Mouse (Mus musculus): Measurements from ENCODE around the gene Ensa. TPM values are rescaled to one million over a fixed set of nuclear protein-coding genes. Genes with fewer than 3 reads are reported as not detected.
"Not testable (repeated sequence)": the region's sequence is repeated elsewhere in the genome, so short reads cannot be mapped to it uniquely, and the experiment has no call there.

The Ensa gene
- polyA plus RNA-seq (2015; fragmentation: Nextera tagmentation; extraction: Ambion mirVana): 73.4 and 74.7 TPM in 2 replicates

DNA sequence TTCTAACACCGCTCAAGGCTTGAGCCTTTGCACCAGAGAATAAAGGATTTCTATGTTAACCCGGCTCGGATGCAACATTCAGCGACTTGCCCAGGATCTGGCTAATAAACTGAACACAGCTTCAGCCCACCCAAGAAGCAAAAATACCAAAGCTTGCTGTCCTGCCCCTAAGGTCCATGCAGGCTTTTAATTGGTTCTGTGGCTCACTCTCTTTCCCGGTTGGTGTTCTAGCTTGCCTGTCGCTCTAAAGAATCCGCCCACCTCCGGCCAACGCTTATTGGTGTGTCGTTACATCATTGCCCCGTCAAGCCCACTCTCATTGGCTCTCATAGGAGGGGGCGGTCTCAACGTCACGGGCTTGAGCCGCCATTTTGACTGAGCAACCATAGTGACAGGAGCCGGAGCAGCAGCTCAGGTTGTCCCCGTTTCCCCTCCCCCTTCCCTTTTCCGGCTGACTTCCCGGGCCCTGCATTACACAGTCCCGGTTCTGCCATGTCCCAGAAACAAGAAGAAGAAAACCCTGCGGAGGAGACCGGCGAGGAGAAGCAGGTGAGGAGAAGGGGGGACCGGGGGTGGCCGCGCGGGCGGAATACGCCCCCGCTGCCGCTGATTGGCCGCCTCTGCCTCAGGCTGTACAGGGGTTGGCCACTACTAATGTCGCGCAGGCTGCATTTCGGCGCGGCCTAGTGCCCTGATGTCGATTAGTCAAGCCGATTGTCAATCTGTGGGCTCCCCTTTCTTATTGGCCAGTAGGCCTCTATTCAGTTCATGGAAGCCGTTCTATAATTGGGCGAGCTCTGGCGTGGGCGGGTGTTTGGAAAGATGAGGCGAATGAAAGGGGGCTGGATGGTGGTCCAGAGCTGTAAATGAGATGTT is at the start of gene Ensa:
Ensa (plus strand) TSS at position 366 of the 876 bp plus-strand sequence.
- Histone ChIP-seq H3K27me3 (no peaks in the 10 kb centered on the region), H3K27ac (peak within 1 kb of the TSS; percentile 91), H3K4me3 (peak within 1 kb of the TSS; percentile 72), H3K4me2 (peak within 1 kb of the TSS; percentile 65), H3K36me3 (peaks cover 38% of the 10 kb centered on the region), H3K9me3 (no peaks in the 10 kb centered on the region), H3K4me1 (peaks cover 9% of the 10 kb centered on the region), H3K9ac (peak within 1 kb of the TSS; percentile 47)
- under 1% methylated on average over 44 of the region's 44 CpGs for WGBS
- peak; percentile 99 for ATAC-seq (ENCODE audit: insufficient number of reproducible peaks, low FRiP score, low TSS enrichment, low read depth)

DNA sequence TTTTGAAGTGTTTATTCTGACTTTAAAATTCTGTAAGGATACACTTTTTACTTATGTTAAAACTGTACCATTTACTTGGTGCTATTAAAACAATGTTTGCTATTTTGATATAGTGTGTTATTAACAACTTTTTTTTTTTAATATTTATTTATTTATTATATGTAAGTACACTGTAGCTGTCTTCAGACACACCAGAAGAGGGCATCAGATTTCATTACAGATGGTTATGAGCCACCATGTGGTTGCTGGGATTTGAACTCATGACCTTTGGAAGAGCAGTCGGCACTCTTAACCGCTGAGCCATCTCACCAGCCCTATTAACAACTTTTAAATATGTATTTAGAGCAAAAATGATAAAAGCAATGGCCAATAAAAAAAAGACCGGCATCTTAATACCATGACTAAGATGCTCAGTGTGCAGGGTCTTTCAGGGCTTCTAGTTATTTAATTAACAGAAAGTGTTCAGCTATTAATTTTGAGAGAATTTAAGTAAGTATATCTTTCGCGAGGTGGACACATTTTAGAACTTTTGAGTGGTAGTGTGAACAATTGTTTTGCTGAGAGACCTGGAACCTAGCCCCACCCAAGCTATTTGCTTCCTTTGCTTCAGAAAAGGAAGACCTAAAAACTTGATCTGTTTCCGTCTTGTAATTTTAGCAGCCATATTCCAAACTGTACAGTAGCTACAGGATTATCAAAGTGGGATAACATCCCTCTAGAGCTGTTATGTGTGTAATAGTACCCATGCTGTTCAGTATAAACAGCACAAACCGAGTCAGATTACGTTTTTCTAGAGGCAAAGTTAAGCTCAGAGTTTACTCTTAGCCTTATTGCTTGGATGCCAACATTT is 36.8 kb upstream of the Ensa start:
- H3K27ac ChIP-seq: no peak overlapping the region
- no peak overlapping the region for H3K9ac ChIP-seq
- WGBS: 47% methylated on average over 8 of the region's 8 CpGs
- H3K27me3 ChIP-seq: no peaks in the 10 kb centered on the region
- peaks cover 5% of the 10 kb centered on the region; the same call in 1 of the 2 replicates for H3K4me1 ChIP-seq
- peak; percentile 10; the same call in 1 of the 2 replicates for ATAC-seq (ENCODE audit: insufficient number of reproducible peaks, low FRiP score, low TSS enrichment, low read depth)
- H3K4me3 ChIP-seq: peak overlapping the region; percentile 74
- peaks cover 9% of the 10 kb centered on the region; the same call in 1 of the 2 replicates for H3K36me3 ChIP-seq
- H3K4me2 ChIP-seq: peak overlapping the region; percentile 59
- no peaks in the 10 kb centered on the region for H3K9me3 ChIP-seq

DNA sequence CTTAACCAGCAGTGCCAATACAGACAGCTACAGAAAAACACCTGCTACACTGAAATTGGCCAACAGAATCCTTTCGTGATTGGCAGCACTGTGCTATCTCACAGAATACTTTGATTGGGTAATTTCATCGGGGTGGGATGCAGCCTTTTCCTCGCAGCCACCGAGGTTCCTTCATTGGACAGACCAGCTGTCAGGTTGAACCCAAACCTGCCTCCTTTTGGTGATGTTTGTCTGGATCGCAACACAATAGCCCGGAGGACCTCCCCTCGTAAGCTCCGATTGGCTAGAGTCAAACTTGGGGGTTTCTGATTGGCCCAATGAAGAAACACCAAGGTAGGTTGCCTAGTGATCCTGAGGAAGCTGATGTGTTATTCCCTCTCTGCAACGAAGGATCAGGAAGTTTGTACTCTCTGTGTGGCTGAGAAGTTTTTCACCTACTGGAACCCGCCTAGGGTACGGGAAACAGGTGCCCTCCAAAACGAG is 36.1 kb upstream of the Ensa start, which contains the start of gene Golph3l:
Golph3l (plus strand) TSS at position 331 of the 483 bp plus-strand sequence.
- peaks cover 14% of the 10 kb centered on the region; the same call in 1 of the 2 replicates for H3K36me3 ChIP-seq
- peak within 1 kb of the TSS; percentile 55 for H3K9ac ChIP-seq
- under 1% methylated on average over 12 of the region's 12 CpGs for WGBS
- peaks cover 5% of the 10 kb centered on the region; the same call in 1 of the 2 replicates for H3K4me1 ChIP-seq
- H3K27ac ChIP-seq: peak within 1 kb of the TSS; percentile 85
- no peaks in the 10 kb centered on the region for H3K9me3 ChIP-seq
- H3K4me3 ChIP-seq: peak within 1 kb of the TSS; percentile 74
- peak within 1 kb of the TSS; percentile 59 for H3K4me2 ChIP-seq
- ATAC-seq (ENCODE audit: insufficient number of reproducible peaks, low FRiP score, low TSS enrichment, low read depth): peak; percentile 100
- no peaks in the 10 kb centered on the region for H3K27me3 ChIP-seq

DNA sequence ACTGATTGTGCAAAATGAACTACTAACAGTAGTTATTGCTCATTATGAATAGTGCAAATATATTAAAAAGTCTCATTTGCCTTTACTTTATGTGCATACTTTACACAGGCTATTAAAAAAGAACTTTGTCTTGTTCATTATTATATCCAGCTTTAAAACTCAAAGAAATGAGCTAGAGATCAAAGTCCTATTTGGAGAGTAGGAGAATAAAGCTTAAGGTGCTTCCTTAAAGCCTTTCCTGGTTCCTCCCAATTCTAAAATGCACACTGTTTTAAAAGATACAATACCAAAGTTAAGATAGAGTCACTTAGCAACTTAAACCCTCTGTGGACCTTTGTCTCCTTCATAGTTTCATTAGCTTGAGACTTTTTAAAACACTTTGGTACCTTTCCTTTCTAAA is 26.1 kb upstream of the Ensa start:
- H3K4me3 ChIP-seq: no peak overlapping the region
- no peak for ATAC-seq (ENCODE audit: insufficient number of reproducible peaks, low FRiP score, low TSS enrichment, low read depth)
- no peak overlapping the region for H3K27ac ChIP-seq
- no peaks in the 10 kb centered on the region for H3K4me1 ChIP-seq
- no peaks in the 10 kb centered on the region for H3K9me3 ChIP-seq
- peaks cover 23% of the 10 kb centered on the region for H3K36me3 ChIP-seq
- H3K9ac ChIP-seq: no peak overlapping the region
- no peaks in the 10 kb centered on the region for H3K27me3 ChIP-seq
- no peak overlapping the region for H3K4me2 ChIP-seq

DNA sequence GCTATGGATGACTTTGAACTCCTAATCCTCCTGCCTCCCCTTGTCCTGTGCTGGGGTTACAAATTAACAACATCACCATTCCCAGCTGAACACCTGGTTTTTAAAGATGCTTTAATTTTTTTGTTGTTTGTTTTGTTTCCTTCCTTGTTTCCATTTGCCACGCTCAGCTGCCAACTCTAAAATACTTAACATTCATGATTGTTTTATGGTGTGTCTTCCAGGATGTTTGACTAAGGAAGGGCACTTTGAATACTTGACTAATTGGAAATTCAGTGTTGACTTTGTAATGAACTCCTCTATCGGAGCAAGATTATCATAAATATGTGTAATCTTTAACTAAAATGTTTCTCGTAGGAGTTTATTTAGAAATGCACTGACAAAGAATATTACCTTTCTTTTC is 23.5 kb upstream of the Ensa start:
- Histone ChIP-seq H3K4me1 (no peaks in the 10 kb centered on the region), H3K4me3 (no peak overlapping the region), H3K9ac (no peak overlapping the region), H3K36me3 (peaks cover 14% of the 10 kb centered on the region; the same call in 1 of the 2 replicates), H3K27ac (no peak overlapping the region), H3K9me3 (no peaks in the 10 kb centered on the region), H3K4me2 (no peak overlapping the region), H3K27me3 (no peaks in the 10 kb centered on the region)
- WGBS: 85% methylated on average over 3 of the region's 3 CpGs
- no peak for ATAC-seq (ENCODE audit: insufficient number of reproducible peaks, low FRiP score, low TSS enrichment, low read depth)

DNA sequence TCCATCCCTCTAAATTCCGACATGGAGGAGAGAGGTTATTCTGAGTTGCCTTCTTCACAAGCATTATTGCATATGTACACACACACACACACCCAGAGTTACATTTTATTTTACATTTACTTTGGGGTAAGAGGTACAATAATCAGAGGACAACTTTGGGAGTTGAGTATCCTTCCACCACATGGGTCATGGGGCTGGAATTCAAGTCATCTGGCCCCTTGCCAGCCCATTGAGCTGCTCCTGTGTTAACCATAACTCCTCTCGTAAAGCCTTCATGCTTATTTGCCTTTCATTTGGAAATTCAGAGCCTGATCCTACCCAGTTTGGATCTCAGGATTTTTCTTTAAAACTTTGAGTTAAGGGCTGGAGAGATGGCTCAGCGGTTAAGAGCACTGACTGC is 18.7 kb upstream of the Ensa start:
- Histone ChIP-seq H3K4me2 (no peak overlapping the region), H3K36me3 (peaks cover 35% of the 10 kb centered on the region), H3K27me3 (no peaks in the 10 kb centered on the region), H3K27ac (no peak overlapping the region), H3K9me3 (no peaks in the 10 kb centered on the region), H3K9ac (no peak overlapping the region), H3K4me1 (no peaks in the 10 kb centered on the region), H3K4me3 (no peak overlapping the region)
- ATAC-seq (ENCODE audit: insufficient number of reproducible peaks, low FRiP score, low TSS enrichment, low read depth): no peak
- 79% methylated on average over 3 of the region's 3 CpGs for WGBS

DNA sequence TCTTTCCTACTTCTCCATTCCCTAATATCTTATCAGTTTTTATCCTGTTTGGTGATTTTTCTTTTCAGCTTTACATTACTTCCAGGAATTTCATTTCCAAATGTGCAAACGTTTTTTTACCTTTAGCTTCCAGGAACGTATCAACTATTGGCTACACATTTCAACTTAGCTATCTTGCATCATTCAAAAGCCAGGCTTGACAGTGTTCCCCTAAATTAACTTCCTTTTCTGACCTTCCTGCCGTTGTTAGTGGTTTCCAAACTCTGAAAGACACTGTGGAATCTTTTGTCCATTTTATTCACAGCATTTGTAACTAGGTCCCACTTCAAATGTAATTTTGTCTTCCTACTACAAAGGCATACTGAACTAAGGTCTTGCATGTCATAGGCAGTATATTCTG is 15.6 kb upstream of the Ensa start:
- H3K36me3 ChIP-seq: peaks cover 33% of the 10 kb centered on the region
- no peak overlapping the region for H3K4me2 ChIP-seq
- no peaks in the 10 kb centered on the region for H3K27me3 ChIP-seq
- H3K4me1 ChIP-seq: no peaks in the 10 kb centered on the region
- H3K27ac ChIP-seq: no peak overlapping the region
- no peak overlapping the region for H3K9ac ChIP-seq
- H3K9me3 ChIP-seq: no peaks in the 10 kb centered on the region
- H3K4me3 ChIP-seq: no peak overlapping the region
- ATAC-seq (ENCODE audit: insufficient number of reproducible peaks, low FRiP score, low TSS enrichment, low read depth): no peak
- 74% methylated on average over 3 of the region's 3 CpGs for WGBS

DNA sequence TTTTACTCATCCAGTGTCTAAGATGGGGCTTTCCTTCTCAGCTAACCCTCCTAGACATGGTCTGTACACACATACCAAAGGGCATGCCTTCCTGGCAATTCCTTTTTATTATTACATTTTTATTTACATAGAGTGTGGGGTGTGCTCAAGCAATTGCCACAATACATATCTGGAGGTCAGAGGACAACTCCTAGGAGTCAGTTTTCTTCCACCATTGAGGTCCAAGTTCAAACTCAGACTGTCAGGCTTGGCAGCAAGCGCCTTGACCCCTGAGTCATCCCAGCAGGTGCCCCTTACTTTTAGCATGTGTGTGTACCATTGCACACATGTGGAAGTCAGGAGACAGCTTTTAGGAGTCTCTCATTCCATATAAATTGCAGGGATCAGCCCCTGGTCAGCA is 10.8 kb upstream of the Ensa start:
- no peak overlapping the region for H3K9ac ChIP-seq
- H3K4me2 ChIP-seq: no peak overlapping the region
- no peaks in the 10 kb centered on the region for H3K27me3 ChIP-seq
- H3K36me3 ChIP-seq: peaks cover 44% of the 10 kb centered on the region
- H3K27ac ChIP-seq: no peak overlapping the region
- H3K4me1 ChIP-seq: no peaks in the 10 kb centered on the region
- no peaks in the 10 kb centered on the region for H3K9me3 ChIP-seq
- H3K4me3 ChIP-seq: no peak overlapping the region
- ATAC-seq (ENCODE audit: insufficient number of reproducible peaks, low FRiP score, low TSS enrichment, low read depth): no peak
- WGBS: 95% methylated on average over 1 of the region's 1 CpGs

DNA sequence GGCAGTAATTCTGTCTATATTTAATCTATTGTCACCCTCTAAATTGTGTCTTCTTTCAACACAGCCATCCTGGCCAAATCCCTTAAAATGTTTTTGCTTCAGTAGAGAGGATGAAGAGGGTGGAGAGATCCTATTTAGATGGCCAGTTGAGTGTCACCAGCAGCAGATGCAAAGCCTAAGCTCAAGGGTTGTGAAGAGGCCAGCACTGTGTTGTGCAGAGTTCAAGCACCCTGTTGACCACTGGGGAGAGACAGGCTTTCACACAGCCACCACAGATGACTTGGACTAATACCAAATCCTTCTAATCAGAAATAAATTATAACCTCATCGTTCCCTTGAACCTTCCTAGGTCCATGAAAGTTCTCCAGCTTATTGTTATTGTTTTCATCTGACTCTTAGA is 6.3 kb upstream of the Ensa start:
- Histone ChIP-seq H3K9me3 (no peaks in the 10 kb centered on the region), H3K4me1 (peaks cover 1% of the 10 kb centered on the region; the same call in 1 of the 2 replicates), H3K4me2 (no peak overlapping the region), H3K27me3 (no peaks in the 10 kb centered on the region), H3K27ac (no peak overlapping the region), H3K36me3 (peaks cover 43% of the 10 kb centered on the region), H3K9ac (no peak overlapping the region), H3K4me3 (no peak overlapping the region)
- WGBS: 79% methylated on average over 1 of the region's 1 CpGs
- ATAC-seq (ENCODE audit: insufficient number of reproducible peaks, low FRiP score, low TSS enrichment, low read depth): no peak

DNA sequence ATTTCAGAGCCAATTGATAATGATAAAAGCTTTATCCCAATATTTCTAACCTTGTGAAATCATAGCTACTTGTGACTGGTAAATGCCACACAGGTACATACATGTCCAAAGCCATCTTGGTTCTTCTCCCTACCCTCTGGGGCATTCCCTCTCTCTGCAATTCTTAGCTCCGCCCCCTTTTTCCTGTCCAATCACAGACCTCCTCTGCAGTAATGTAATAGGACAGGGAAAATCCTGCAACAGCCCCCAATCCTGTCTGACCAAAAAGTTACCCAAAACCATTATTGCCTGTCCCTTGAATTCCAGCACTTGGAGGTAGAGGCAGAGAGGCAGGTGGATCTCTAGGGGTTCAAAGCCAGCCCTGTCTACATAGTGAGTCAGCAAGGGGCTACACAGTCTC is 3.6 kb upstream of the Ensa start:
- 79% methylated on average over 1 of the region's 1 CpGs for WGBS
- Histone ChIP-seq H3K36me3 (peaks cover 36% of the 10 kb centered on the region), H3K4me3 (no peak overlapping the region), H3K4me1 (peaks cover 9% of the 10 kb centered on the region), H3K27me3 (no peaks in the 10 kb centered on the region), H3K4me2 (no peak overlapping the region), H3K9me3 (no peaks in the 10 kb centered on the region), H3K27ac (no peak overlapping the region), H3K9ac (no peak overlapping the region)
- ATAC-seq (ENCODE audit: insufficient number of reproducible peaks, low FRiP score, low TSS enrichment, low read depth): no peak

DNA sequence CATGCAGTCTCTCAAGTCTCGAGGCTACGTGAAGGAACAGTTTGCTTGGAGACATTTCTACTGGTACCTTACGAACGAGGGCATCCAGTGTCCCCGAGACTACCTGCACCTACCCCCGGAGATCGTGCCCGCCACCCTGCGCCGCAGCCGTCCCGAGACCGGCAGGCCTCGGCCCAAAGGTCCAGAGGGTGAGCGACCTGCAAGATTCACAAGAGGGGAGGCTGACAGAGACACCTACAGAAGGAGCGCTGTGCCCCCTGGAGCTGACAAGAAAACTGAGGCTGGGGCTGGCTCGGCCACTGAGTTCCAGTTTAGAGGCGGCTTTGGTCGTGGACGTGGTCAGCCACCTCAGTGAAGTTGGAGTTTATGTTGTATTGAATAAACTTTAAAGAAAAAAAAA is 2.4 kb upstream of the Ensa start:
- H3K27ac ChIP-seq; H3K27me3 ChIP-seq; H3K4me3 ChIP-seq; H3K4me2 ChIP-seq; H3K9ac ChIP-seq; ATAC-seq (ENCODE audit: insufficient number of reproducible peaks, low FRiP score, low TSS enrichment, low read depth); H3K4me1 ChIP-seq; H3K9me3 ChIP-seq: not testable (repeated sequence)
- H3K36me3 ChIP-seq: peaks cover 30% of the 10 kb centered on the region
- 93% methylated on average over 20 of the region's 20 CpGs for WGBS

Data from limb, embryonic 15.5 days (tissue).